15 mouse cellular contexts compared by ENCODE assay signal in genomic region chr2:25123527-25123926, GRCm38 (mm10). TPM values are rescaled to one million over a fixed set of nuclear protein-coding genes. Genes with fewer than 3 reads are reported as not detected.
"Had no signal": no experiment of that assay in that cellular context is flagged by ENCODE, and none has a peak within 500 bp of the region (broad histone marks: within the 10 kb centered on the region; RNA-seq: fewer than 3 reads in every experiment).

No protein-coding gene starts in this region.

- H3K27ac ChIP-seq: limb, embryonic 15.5 days; midbrain, embryonic 15.5 days had no signal

- H3K4me3 ChIP-seq: limb, embryonic 15.5 days; midbrain, embryonic 15.5 days; neural tube, embryonic 13.5 days had no signal

- H3K4me2 ChIP-seq: limb, embryonic 15.5 days; midbrain, embryonic 11.5 days; midbrain, embryonic 15.5 days; neural tube, embryonic 13.5 days had no signal

- H3K36me3 ChIP-seq: limb, embryonic 15.5 days; midbrain, embryonic 15.5 days; neural tube, embryonic 13.5 days had no signal

- H3K27me3 ChIP-seq: limb, embryonic 15.5 days; midbrain, embryonic 15.5 days; neural tube, embryonic 13.5 days had no signal

- ATAC-seq: intestine, postnatal 0 days; midbrain, embryonic 15.5 days had no signal

- DNase-seq: kidney, adult 8-10 months; kidney, postnatal 25 days; layer of hippocampus, postnatal 36 days; lung, adult 18-20 months; retina, postnatal 1 day; right cerebral cortex, postnatal 4 days; thymus, postnatal 4 days had no signal

- H3K9me3 ChIP-seq: limb, embryonic 15.5 days; midbrain, embryonic 15.5 days; neural tube, embryonic 13.5 days had no signal

- H3K9ac ChIP-seq: limb, embryonic 15.5 days; midbrain, embryonic 15.5 days; neural tube, embryonic 13.5 days had no signal

RNA-seq across cellular contexts. Expression of gene Noxa1, which starts 28.6 kb away (rescaled TPM):
- total RNA-seq: layer of hippocampus, postnatal 36 days; left cerebral cortex, adult 8-10 months; left cerebral cortex, postnatal 25 days had no signal
- polyA plus RNA-seq: midbrain, embryonic 11.5 days; midbrain, embryonic 15.5 days; neural tube, embryonic 13.5 days had no signal

RNA-seq across cellular contexts. Expression of gene Entpd8, which starts 43.4 kb away (rescaled TPM):
- total RNA-seq: layer of hippocampus, postnatal 36 days; left cerebral cortex, adult 8-10 months; left cerebral cortex, postnatal 25 days had no signal
- polyA plus RNA-seq: limb, embryonic 11.5 days; limb, embryonic 15.5 days; midbrain, embryonic 11.5 days; midbrain, embryonic 15.5 days; neural tube, embryonic 13.5 days had no signal
